In genomic region chr17:46650232-46651031, GRCm38 (mm10) we compare ENCODE assay signal across 8 mouse cellular contexts. TPM values are rescaled to one million over a fixed set of nuclear protein-coding genes. Genes with fewer than 3 reads are reported as not detected.
A peak's percentile ranks its signal among the peaks of the same experiment; 100 is the strongest.
DNase-seq lines count a peak whose midpoint lies in the region; ATAC-seq and TF ChIP-seq lines count a peak whose summit lies in the region.

Cul7 (plus strand) TSS chr17:46650337.

- H3K36me3 ChIP-seq in hindbrain, postnatal 0 days (ENCODE audit: insufficient read depth, low read length), result peaks cover 10% of the 10 kb centered on the region

- ATAC-seq in activated CD4-positive, CD25-positive, alpha-beta regulatory T cell, adult 4 months, result peak; percentile 77
- ATAC-seq in common myeloid progenitor, adult 5-6 weeks (replicated peaks; ENCODE audit: low read depth, poor library complexity, severe bottlenecking), result peak; percentile 75
- peak; percentile 94 for ATAC-seq in hindbrain, postnatal 0 days
- ATAC-seq in megakaryocyte, adult 5-6 weeks (ENCODE audit: poor library complexity, severe bottlenecking), result peak; percentile 67

- peak within 1 kb of the TSS; percentile 60 for H3K4me3 ChIP-seq in hindbrain, postnatal 0 days (ENCODE audit: low read length)

- peaks cover 16% of the 10 kb centered on the region for H3K4me1 ChIP-seq in hindbrain, postnatal 0 days (ENCODE audit: insufficient read depth, low read length)

- H3K27ac ChIP-seq in hindbrain, postnatal 0 days, result peak within 1 kb of the TSS; percentile 97

- no peak for TF ChIP-seq CTCF in hindbrain, postnatal 0 days (IDR thresholded peaks at IDR 0.05; ENCODE audit: low read depth)

- H3K27me3 ChIP-seq in hindbrain, postnatal 0 days (ENCODE audit: insufficient read depth, low read length), result no peaks in the 10 kb centered on the region

- peak; percentile 79 to 86 for DNase-seq in gastrocnemius, adult 8-10 months (ENCODE audit: low spot score in 2 of 2)
- peak; percentile 97 for DNase-seq in hindbrain, postnatal 0 days (ENCODE audit: low spot score)
- peak; percentile 69 to 91 for DNase-seq in left cerebral cortex, adult 8-10 months (ENCODE audit: low spot score in 2 of 2)
- peak; percentile 94 for DNase-seq in right cerebral cortex, adult 18-20 months
- peak; percentile 78 for DNase-seq in urinary bladder, adult 2 months (ENCODE audit: low spot score)

- H3K9ac ChIP-seq in hindbrain, postnatal 0 days (replicated peaks; ENCODE audit: low read length), result peak within 1 kb of the TSS; percentile 90

- H3K9me3 ChIP-seq in hindbrain, postnatal 0 days (ENCODE audit: low read length), result no peaks in the 10 kb centered on the region

- under 1% methylated on average over 55 of the region's 58 CpGs for WGBS in hindbrain, postnatal 0 days

- H3K4me2 ChIP-seq in hindbrain, postnatal 0 days (ENCODE audit: low read depth, low read length), result peak within 1 kb of the TSS; percentile 95

RNA-seq across cellular contexts. Expression of gene Cul7, which starts in this region (rescaled TPM):
- polyA plus RNA-seq in activated CD4-positive, CD25-positive, alpha-beta regulatory T cell, adult 4 months (2017; shearing (Covaris generic)), result 1 to 10 TPM; 2.8 to 4.1 TPM
- 13.8 and 22.7 TPM in 2 replicates for total RNA-seq in common myeloid progenitor, adult 5-6 weeks (2017)
- total RNA-seq in gastrocnemius, adult 8-10 months (2022), result 1 to 10 TPM; 2.7 to 3.7 (median 3.0) TPM
- total RNA-seq in hindbrain, postnatal 0 days (2014; rRNA removed), result 92.2 and 108 TPM in 2 replicates
- polyA plus RNA-seq in hindbrain, postnatal 0 days (2015; fragmentation: Nextera tagmentation; extraction: Ambion mirVana), result 24.9 and 26.8 TPM in 2 replicates
- total RNA-seq in left cerebral cortex, adult 8-10 months (2022), result 10 to 100 TPM; 28.0 to 33.6 (median 32.5) TPM
- 1.7 and 1.9 TPM in 2 replicates for total RNA-seq in megakaryocyte, adult 5-6 weeks (2015)
- 1.9 and 2.4 TPM in 2 replicates for total RNA-seq in megakaryocyte, adult 5-6 weeks (2017)
- 23.5 and 29.9 TPM in 2 replicates for polyA plus RNA-seq in urinary bladder, adult 2 months (2012; rRNA removed)

Comparison
In these comparisons a context has a peak if more than half of its experiments do, and no peak if none do; other contexts are left out.
1. Peak in every context shown above with its lines: DNase-seq, ATAC-seq, H3K4me3 ChIP-seq and H3K27ac ChIP-seq.